Mouse (Mus musculus) embryonic facial prominence, embryonic 13.5 days (tissue): Measurements from ENCODE around the gene Asic4. TPM values are rescaled to one million over a fixed set of nuclear protein-coding genes. Genes with fewer than 3 reads are reported as not detected.
A peak's percentile ranks its signal among the peaks of the same experiment; 100 is the strongest.

Experiments used
- ATAC-seq: fragments of 200-750 bp; cut with Nextera tagmentation; 2 replicates; pipeline ENCODE4 v1.8.0; 2017; ENCODE audit warnings: low read depth; ENCODE audit not compliant: insufficient number of reproducible peaks, insufficient read depth, low FRiP score, low TSS enrichment
- H3K27ac ChIP-seq: fragments of 300-500 bp; sonication (generic); 2 replicates; pipeline ENCODE4 v1.5.1; 2015; ENCODE audit warnings: moderate library complexity, mild to moderate bottlenecking, inconsistent platforms
- H3K27me3 ChIP-seq: fragments of 300-500 bp; sonication (generic); 2 replicates; pipeline ENCODE4 v1.6.1; 2015; ENCODE audit warnings: mild to moderate bottlenecking, inconsistent platforms
- H3K36me3 ChIP-seq: fragments of 300-500 bp; sonication (generic); 2 replicates; pipeline ENCODE4 v1.6.1; 2015; ENCODE audit warnings: mild to moderate bottlenecking, inconsistent platforms
- H3K4me1 ChIP-seq: fragments of 300-500 bp; sonication (generic); 2 replicates; pipeline ENCODE4 v1.6.1; 2015; ENCODE audit warnings: inconsistent platforms
- H3K4me2 ChIP-seq: fragments of 300-500 bp; sonication (generic); 2 replicates; pipeline ENCODE4 v1.6.1; 2015; ENCODE audit warnings: moderate library complexity, mild to moderate bottlenecking, inconsistent platforms
- H3K4me3 ChIP-seq: fragments of 300-500 bp; sonication (generic); 2 replicates; pipeline ENCODE4 v1.5.1; 2015; ENCODE audit warnings: mild to moderate bottlenecking, inconsistent platforms
- H3K9ac ChIP-seq: fragments of 300-500 bp; sonication (generic); 2 replicates; pipeline ENCODE4 v1.6.1; 2015; ENCODE audit warnings: mild to moderate bottlenecking, inconsistent platforms
- H3K9me3 ChIP-seq: fragments of 300-500 bp; sonication (generic); 2 replicates; pipeline ENCODE4 v1.6.1; 2016; ENCODE audit warnings: inconsistent platforms
- WGBS: fragments of 180-500 bp; shearing (Covaris S2); methylation state at CpG from one replicate; pipeline ENCODE4 v1.1.7; 2015; ENCODE audit warnings: mixed read lengths; 5-methylcytosine and 5-hydroxymethylcytosine counted together
- polyA plus RNA-seq: library from polyadenylated mRNA; unstranded; fragments of >200 nt; fragmentation: Nextera tagmentation; extraction: Ambion mirVana; gene quantifications from 2 replicates; pipeline ENCODE4 v1.2.1, GENCODE M21; 2015

Asic4 gene
- polyA plus RNA-seq, 1 experiment from 2014 or later = 0.45 TPM

GRCm38 (mm10) chr1:75455948-75456347 lies 5.7 kb downstream of the Asic4 start:
- Histone ChIP-seq H3K36me3 (no peaks in the 10 kb centered on the region), H3K27ac (no peak overlapping the region), H3K9ac (no peak overlapping the region), H3K4me3 (no peak overlapping the region), H3K9me3 (no peaks in the 10 kb centered on the region), H3K4me1 (peaks cover 36% of the 10 kb centered on the region), H3K27me3 (peaks cover 87% of the 10 kb centered on the region), H3K4me2 (no peak overlapping the region)
- WGBS = 24% methylated on average over 5 of the region's 5 CpGs
- no peak for ATAC-seq

- Histone ChIP-seq H3K27ac (no peak overlapping the region), H3K4me1 (peaks cover 33% of the 10 kb centered on the region), H3K9me3 (no peaks in the 10 kb centered on the region), H3K4me2 (no peak overlapping the region), H3K27me3 (peaks cover 77% of the 10 kb centered on the region), H3K9ac (no peak overlapping the region), H3K4me3 (no peak overlapping the region), H3K36me3 (no peaks in the 10 kb centered on the region)
- 8% methylated on average over 14 of the region's 14 CpGs for WGBS
- no peak for ATAC-seq
Measured at GRCm38 (mm10) chr1:75456746-75457564, 6.7 kb downstream of the Asic4 start.

- under 1% methylated on average over 10 of the region's 10 CpGs for WGBS
- peak overlapping the region; percentile 61 for H3K4me2 ChIP-seq
- peaks cover 70% of the 10 kb centered on the region for H3K27me3 ChIP-seq
- no peaks in the 10 kb centered on the region for H3K36me3 ChIP-seq
- no peak overlapping the region for H3K4me3 ChIP-seq
- H3K27ac ChIP-seq = no peak overlapping the region
- H3K9me3 ChIP-seq = no peaks in the 10 kb centered on the region
- peaks cover 33% of the 10 kb centered on the region for H3K4me1 ChIP-seq
- H3K9ac ChIP-seq = no peak overlapping the region
- ATAC-seq = no peak
Measured at GRCm38 (mm10) chr1:75457710-75458024, 7.4 kb downstream of the Asic4 start.

GRCm38 (mm10) chr1:75458025-75458788 lies 8.0 kb downstream of the Asic4 start:
- Histone ChIP-seq H3K9ac (peak overlapping the region; percentile 56), H3K36me3 (no peaks in the 10 kb centered on the region), H3K4me1 (peaks cover 33% of the 10 kb centered on the region), H3K27me3 (peaks cover 64% of the 10 kb centered on the region), H3K27ac (no peak overlapping the region), H3K9me3 (no peaks in the 10 kb centered on the region), H3K4me3 (peak overlapping the region; percentile 33), H3K4me2 (peak overlapping the region; percentile 61)
- WGBS = 3% methylated on average over 42 of the region's 42 CpGs
- ATAC-seq = peak; percentile 63

GRCm38 (mm10) chr1:75458789-75459684 lies 8.8 kb downstream of the Asic4 start:
- Histone ChIP-seq H3K27me3 (peaks cover 57% of the 10 kb centered on the region), H3K9ac (peak overlapping the region; percentile 56), H3K4me3 (peak overlapping the region; percentile 33), H3K9me3 (no peaks in the 10 kb centered on the region), H3K27ac (no peak overlapping the region; the same call in 1 of the 2 replicates), H3K4me1 (peaks cover 28% of the 10 kb centered on the region), H3K4me2 (peak overlapping the region; percentile 61), H3K36me3 (no peaks in the 10 kb centered on the region)
- no peak for ATAC-seq
- WGBS = 16% methylated on average over 23 of the region's 23 CpGs

GRCm38 (mm10) chr1:75460297-75460696 lies 10.1 kb downstream of the Asic4 start:
- Histone ChIP-seq H3K4me1 (peaks cover 28% of the 10 kb centered on the region), H3K4me2 (no peak overlapping the region), H3K27me3 (peaks cover 56% of the 10 kb centered on the region), H3K4me3 (no peak overlapping the region), H3K36me3 (no peaks in the 10 kb centered on the region), H3K9me3 (no peaks in the 10 kb centered on the region), H3K9ac (no peak overlapping the region), H3K27ac (no peak overlapping the region)
- 76% methylated on average over 7 of the region's 7 CpGs for WGBS
- no peak for ATAC-seq

GRCm38 (mm10) chr1:75462636-75463035 lies 12.4 kb downstream of the Asic4 start:
- no peak overlapping the region for H3K4me2 ChIP-seq
- H3K27me3 ChIP-seq = peaks cover 48% of the 10 kb centered on the region
- no peaks in the 10 kb centered on the region for H3K9me3 ChIP-seq
- ATAC-seq = no peak
- H3K9ac ChIP-seq = no peak overlapping the region
- H3K36me3 ChIP-seq = no peaks in the 10 kb centered on the region
- peaks cover 21% of the 10 kb centered on the region for H3K4me1 ChIP-seq
- no peak overlapping the region for H3K4me3 ChIP-seq
- 38% methylated on average over 1 of the region's 1 CpGs for WGBS
- H3K27ac ChIP-seq = no peak overlapping the region

GRCm38 (mm10) chr1:75463652-75464204 lies 13.5 kb downstream of the Asic4 start:
- H3K27me3 ChIP-seq = peaks cover 40% of the 10 kb centered on the region
- H3K9me3 ChIP-seq = no peaks in the 10 kb centered on the region
- WGBS = 74% methylated on average over 5 of the region's 5 CpGs
- ATAC-seq = no peak
- peaks cover 11% of the 10 kb centered on the region for H3K4me1 ChIP-seq
- 0 out of 2 replicates have a peak overlapping the region, but pooled peaks have one; percentile 1 for H3K9ac ChIP-seq
- H3K4me3 ChIP-seq = no peak overlapping the region
- no peak overlapping the region for H3K4me2 ChIP-seq
- no peaks in the 10 kb centered on the region for H3K36me3 ChIP-seq
- H3K27ac ChIP-seq = no peak overlapping the region

GRCm38 (mm10) chr1:75467215-75467927 lies 17.1 kb downstream of the Asic4 start:
- peaks cover 36% of the 10 kb centered on the region for H3K27me3 ChIP-seq
- no peaks in the 10 kb centered on the region for H3K9me3 ChIP-seq
- 7% methylated on average over 14 of the region's 14 CpGs for WGBS
- peak overlapping the region; percentile 61; the same call in 1 of the 2 replicates for H3K9ac ChIP-seq
- peaks cover 4% of the 10 kb centered on the region; the same call in 1 of the 2 replicates for H3K4me1 ChIP-seq
- H3K4me2 ChIP-seq = peak overlapping the region; percentile 42
- peak; percentile 52 for ATAC-seq
- H3K27ac ChIP-seq = no peak overlapping the region
- H3K36me3 ChIP-seq = peaks cover 3% of the 10 kb centered on the region; the same call in 1 of the 2 replicates
- no peak overlapping the region for H3K4me3 ChIP-seq

GRCm38 (mm10) chr1:75469287-75469825 lies 19.1 kb downstream of the Asic4 start:
- H3K9me3 ChIP-seq = no peaks in the 10 kb centered on the region
- ATAC-seq = no peak
- 0 out of 2 replicates have a peak overlapping the region, but pooled peaks have one; percentile 27 for H3K9ac ChIP-seq
- no peak overlapping the region for H3K27ac ChIP-seq
- WGBS = 80% methylated on average over 17 of the region's 17 CpGs
- no peak overlapping the region for H3K4me2 ChIP-seq
- peaks cover 35% of the 10 kb centered on the region for H3K27me3 ChIP-seq
- H3K36me3 ChIP-seq = peaks cover 23% of the 10 kb centered on the region
- peaks cover 9% of the 10 kb centered on the region; the same call in 1 of the 2 replicates for H3K4me1 ChIP-seq
- no peak overlapping the region for H3K4me3 ChIP-seq
